Mouse (Mus musculus) spleen, adult 2 months (tissue): ENCODE measurements at regions not wholly inside any gene's neighbourhood (a gene's known extent, or its start where the extent isn't known, plus 50 kb on each side); places are given as distances from the start of the nearest gene placed in this dataset.

ENCODE experiments used
- CTCF ChIP-seq: fragments of 200-500 bp; IDR thresholded peaks from 2 replicates; pipeline ENCODE4 v1.5.1; 2011; ENCODE audit warnings: mild to moderate bottlenecking, inconsistent platforms; ENCODE audit not compliant: insufficient read depth, insufficient read length, insufficient replicate concordance; ENCODE audit errors: extremely low read depth
- POLR2A ChIP-seq: fragments of 200-500 bp; IDR thresholded peaks from 2 replicates; pipeline ENCODE4 v1.6.1; 2011; ENCODE audit warnings: low read depth, low read length, inconsistent platforms

- TF ChIP-seq POLR2A (no peak), CTCF (no peak)
Observed at GRCm38 (mm10) chr9:61833226-61833625, 81.1 kb downstream of the Rplp1 start.
